Comparison of ENCODE assay signal across 16 mouse cellular contexts in the genomic region with DNA sequence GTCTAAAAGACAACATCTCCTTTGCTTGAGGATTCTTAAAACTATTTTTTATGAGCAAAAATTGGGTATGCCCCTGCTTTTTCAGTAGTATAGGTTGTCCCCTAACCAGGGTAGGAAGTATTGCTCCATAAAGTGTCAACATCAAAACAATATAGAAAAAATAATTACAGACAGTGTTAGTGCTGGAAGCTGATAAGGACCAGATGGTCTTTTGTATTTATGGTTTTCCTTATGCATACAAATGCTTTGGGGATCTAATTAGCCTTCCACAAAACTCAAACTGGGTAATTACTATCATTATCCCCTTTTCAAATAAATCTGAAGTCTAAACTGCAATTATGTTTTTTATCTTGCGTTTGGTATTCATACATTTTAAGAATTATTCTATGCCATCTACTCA.
DNase-seq lines count a peak whose midpoint lies in the region; ATAC-seq lines count a peak whose summit lies in the region.
"Had no signal": no experiment of that assay in that cellular context is flagged by ENCODE, and none has a peak within 500 bp of the region (broad histone marks: within the 10 kb centered on the region; RNA-seq: fewer than 3 reads in every experiment).

No protein-coding gene starts in this region.

- H3K9me3 ChIP-seq in forebrain, embryonic 13.5 days (replicated peaks), result no peaks in the 10 kb centered on the region
- no peaks in the 10 kb centered on the region for H3K9me3 ChIP-seq in forebrain, embryonic 10.5 days
- no peaks in the 10 kb centered on the region for H3K9me3 ChIP-seq in forebrain, embryonic 14.5 days (replicated peaks; ENCODE audit: control insufficient read depth, low read length)
- H3K9me3 ChIP-seq in forebrain, embryonic 16.5 days (ENCODE audit: control insufficient read depth, low read length), result no peaks in the 10 kb centered on the region
- H3K9me3 ChIP-seq: embryonic facial prominence, embryonic 10.5 days; embryonic facial prominence, embryonic 12.5 days had no signal

- no peak overlapping the region for H3K4me3 ChIP-seq in forebrain, embryonic 13.5 days
- no peak overlapping the region for H3K4me3 ChIP-seq in forebrain, embryonic 10.5 days
- H3K4me3 ChIP-seq in forebrain, embryonic 14.5 days (ENCODE audit: low read depth, low read length), result no peak overlapping the region
- H3K4me3 ChIP-seq in forebrain, embryonic 16.5 days (replicated peaks; ENCODE audit: low read length), result no peak overlapping the region
- H3K4me3 ChIP-seq: embryonic facial prominence, embryonic 10.5 days; embryonic facial prominence, embryonic 12.5 days had no signal

- H3K9ac ChIP-seq in forebrain, embryonic 13.5 days, result no peak overlapping the region
- H3K9ac ChIP-seq in forebrain, embryonic 14.5 days (ENCODE audit: low read length), result no peak overlapping the region
- no peak overlapping the region for H3K9ac ChIP-seq in forebrain, embryonic 16.5 days (replicated peaks; ENCODE audit: low read depth, low read length)
- H3K9ac ChIP-seq: embryonic facial prominence, embryonic 12.5 days had no signal

- WGBS in forebrain, embryonic 13.5 days, result 44% methylated on average over 1 of the region's 1 CpGs
- WGBS in forebrain, embryonic 10.5 days, result 94% methylated on average over 1 of the region's 1 CpGs
- WGBS in forebrain, embryonic 14.5 days, result 45% methylated on average over 1 of the region's 1 CpGs
- WGBS in forebrain, embryonic 16.5 days, result 37% methylated on average over 1 of the region's 1 CpGs

- no peak overlapping the region for H3K27ac ChIP-seq in forebrain, embryonic 13.5 days
- no peak overlapping the region for H3K27ac ChIP-seq in forebrain, embryonic 10.5 days
- no peak overlapping the region for H3K27ac ChIP-seq in forebrain, embryonic 14.5 days (ENCODE audit: low read depth, low read length)
- H3K27ac ChIP-seq in forebrain, embryonic 16.5 days (ENCODE audit: low read length), result no peak overlapping the region
- H3K27ac ChIP-seq: embryonic facial prominence, embryonic 10.5 days; embryonic facial prominence, embryonic 12.5 days had no signal

- H3K27me3 ChIP-seq in forebrain, embryonic 13.5 days, result no peaks in the 10 kb centered on the region
- no peaks in the 10 kb centered on the region for H3K27me3 ChIP-seq in forebrain, embryonic 10.5 days (ENCODE audit: poor library complexity, severe bottlenecking)
- no peaks in the 10 kb centered on the region for H3K27me3 ChIP-seq in forebrain, embryonic 14.5 days (replicated peaks; ENCODE audit: control insufficient read depth, insufficient read depth, low read length)
- H3K27me3 ChIP-seq in forebrain, embryonic 16.5 days (replicated peaks; ENCODE audit: control insufficient read depth, insufficient read depth, low read length), result no peaks in the 10 kb centered on the region
- H3K27me3 ChIP-seq: embryonic facial prominence, embryonic 12.5 days had no signal

- no peaks in the 10 kb centered on the region for H3K36me3 ChIP-seq in forebrain, embryonic 13.5 days (ENCODE audit: poor library complexity, severe bottlenecking)
- H3K36me3 ChIP-seq in forebrain, embryonic 10.5 days (replicated peaks), result no peaks in the 10 kb centered on the region
- H3K36me3 ChIP-seq in forebrain, embryonic 14.5 days (ENCODE audit: control insufficient read depth, insufficient read depth, low read length), result no peaks in the 10 kb centered on the region
- H3K36me3 ChIP-seq in forebrain, embryonic 16.5 days (ENCODE audit: control insufficient read depth, insufficient read depth), result no peaks in the 10 kb centered on the region
- H3K36me3 ChIP-seq: embryonic facial prominence, embryonic 10.5 days; embryonic facial prominence, embryonic 12.5 days had no signal

- no peak for DNase-seq in forebrain, embryonic 10.5 days (ENCODE audit: extremely low spot score, low spot score)
- DNase-seq in forebrain, embryonic 14.5 days (ENCODE audit: low spot score), result peak; percentile 73
- no peak for DNase-seq in lung, postnatal 4 days
- DNase-seq in right cerebral cortex, adult 18-20 months, result no peak
- DNase-seq in cerebellum, adult 11 months, result no peak
- DNase-seq: adrenal gland, adult 2 months; adrenal gland, postnatal 10 days; adrenal gland, postnatal 25 days; cerebellum, adult 18-20 months; cerebellum, adult 8-10 months; cerebellum, adult 9-11 months; cerebellum, postnatal 25 days had no signal

- peaks cover 5% of the 10 kb centered on the region; the same call in 1 of the 2 replicates for H3K4me1 ChIP-seq in forebrain, embryonic 13.5 days
- peaks cover 11% of the 10 kb centered on the region for H3K4me1 ChIP-seq in forebrain, embryonic 10.5 days
- H3K4me1 ChIP-seq in forebrain, embryonic 14.5 days (ENCODE audit: control insufficient read depth, insufficient read depth, low read length), result peaks cover 5% of the 10 kb centered on the region; the same call in 1 of the 2 replicates
- peaks cover 6% of the 10 kb centered on the region; the same call in 1 of the 2 replicates for H3K4me1 ChIP-seq in forebrain, embryonic 16.5 days (replicated peaks; ENCODE audit: control insufficient read depth, insufficient read depth, low read length)
- H3K4me1 ChIP-seq: embryonic facial prominence, embryonic 10.5 days; embryonic facial prominence, embryonic 12.5 days had no signal

- H3K4me2 ChIP-seq in forebrain, embryonic 13.5 days, result no peak overlapping the region
- no peak overlapping the region for H3K4me2 ChIP-seq in forebrain, embryonic 14.5 days (ENCODE audit: low read length)
- H3K4me2 ChIP-seq in forebrain, embryonic 16.5 days (ENCODE audit: low read length), result no peak overlapping the region
- H3K4me2 ChIP-seq: embryonic facial prominence, embryonic 12.5 days had no signal

- ATAC-seq in forebrain, embryonic 13.5 days, result peak; percentile 68; the same call in 1 of the 2 replicates
- peak; percentile 66 for ATAC-seq in forebrain, embryonic 14.5 days
- peak; percentile 74 for ATAC-seq in forebrain, embryonic 16.5 days
